Mouse (Mus musculus) megakaryocyte, adult 5-6 weeks (primary cell): Measurements from ENCODE around the gene Trim56. TPM values are rescaled to one million over a fixed set of nuclear protein-coding genes. Genes with fewer than 3 reads are reported as not detected.
A peak's percentile ranks its signal among the peaks of the same experiment; 100 is the strongest.
"Not testable (repeated sequence)": the region's sequence is repeated elsewhere in the genome, so short reads cannot be mapped to it uniquely, and the experiment has no call there.

Experiments used
- ATAC-seq: 2 replicates; pipeline ENCODE4 v1.8.0; 2016; ENCODE audit warnings: mild to moderate bottlenecking, inconsistent platforms; ENCODE audit not compliant: poor library complexity, severe bottlenecking
- total RNA-seq, 2 experiments: library from RNA; stranded (forward) in 1 of 2; stranded (reverse) in 1 of 2; fragments of 153-499, 151-499 nt in 1 of 2; fragments of 221-1000, 200-1000 nt in 1 of 2; gene quantifications; 2 replicates each; pipeline versions ENCODE4 v1.2.3 to v1.2.4; 2015 to 2017

Gene Trim56
- total RNA-seq (2015) (12.4 and 13.5 TPM in 2 replicates), total RNA-seq (2017) (28.7 and 32.4 TPM in 2 replicates)

GRCm38 (mm10) chr5:137115866-137116847 is at the start of gene Trim56:
Gene Trim56 (minus strand): TSS chr5:137116209.
- peak; percentile 98 for ATAC-seq

- ATAC-seq, result no peak
These were observed 45.8 kb upstream of the Trim56 start for GRCm38 (mm10) chr5:137161853-137162252.

- peak; percentile 100 for ATAC-seq
These were observed 43.5 kb upstream of the Trim56 start for GRCm38 (mm10) chr5:137159461-137159860.

GRCm38 (mm10) chr5:137153289-137153688 is 37.3 kb upstream of the Trim56 start:
- ATAC-seq, result no peak

GRCm38 (mm10) chr5:137152623-137153022 is 36.6 kb upstream of the Trim56 start:
- peak; percentile 34 for ATAC-seq

- peak; percentile 37 for ATAC-seq
These were observed 33.4 kb upstream of the Trim56 start, which contains the start of gene Muc3 for GRCm38 (mm10) chr5:137149272-137149882. Gene Muc3 (minus strand): TSS chr5:137149322.

- no peak for ATAC-seq
These were observed 24.8 kb upstream of the Trim56 start for GRCm38 (mm10) chr5:137140836-137141235.

GRCm38 (mm10) chr5:137138977-137139376 is 23.0 kb upstream of the Trim56 start:
- ATAC-seq, result no peak

- ATAC-seq, result no peak
These were observed 18.9 kb upstream of the Trim56 start for GRCm38 (mm10) chr5:137134959-137135358.

- ATAC-seq, result peak; percentile 84
These were observed 15.5 kb upstream of the Trim56 start for GRCm38 (mm10) chr5:137131490-137131889.

- ATAC-seq, result no peak
These were observed 13.3 kb upstream of the Trim56 start for GRCm38 (mm10) chr5:137129281-137129680.

GRCm38 (mm10) chr5:137123516-137123915 is 7.5 kb upstream of the Trim56 start:
- ATAC-seq, result no peak

GRCm38 (mm10) chr5:137122686-137123193 is 6.7 kb upstream of the Trim56 start:
- peak; percentile 88 for ATAC-seq

GRCm38 (mm10) chr5:137121280-137121679 is 5.3 kb upstream of the Trim56 start:
- ATAC-seq, result no peak

GRCm38 (mm10) chr5:137118878-137119277 is 2.9 kb upstream of the Trim56 start:
- no peak for ATAC-seq

- ATAC-seq, result not testable (repeated sequence)
These were observed 2.0 kb upstream of the Trim56 start for GRCm38 (mm10) chr5:137117994-137118393.

- ATAC-seq, result no peak
These were observed 978 bp upstream of the Trim56 start for GRCm38 (mm10) chr5:137116987-137117386.

GRCm38 (mm10) chr5:137114891-137115561 is 983 bp downstream of the Trim56 start:
- no peak for ATAC-seq

GRCm38 (mm10) chr5:137111542-137112408 is 4.2 kb downstream of the Trim56 start:
- ATAC-seq, result no peak

- no peak for ATAC-seq
These were observed 5.1 kb downstream of the Trim56 start for GRCm38 (mm10) chr5:137110863-137111262.
